Mouse (Mus musculus) stomach, postnatal 0 days (tissue): Measurements from ENCODE around the gene Zfp536. TPM values are rescaled to one million over a fixed set of nuclear protein-coding genes. Genes with fewer than 3 reads are reported as not detected.
"Not testable (repeated sequence)": the region's sequence is repeated elsewhere in the genome, so short reads cannot be mapped to it uniquely, and the experiment has no call there.

Experiments used
- ATAC-seq: fragments of 200-750 bp; cut with Nextera tagmentation; 2 replicates; pipeline ENCODE4 v1.8.0; 2017; ENCODE audit not compliant: low FRiP score, low TSS enrichment
- DNase-seq: peaks from one replicate; pipeline ENCODE4 v3.0.0-alpha.2; 2016; ENCODE audit warnings: low spot score
- H3K27ac ChIP-seq: fragments of 300-500 bp; sonication (generic); replicated peaks from 2 replicates; pipeline ENCODE4 v1.5.1; 2014; ENCODE audit warnings: mild to moderate bottlenecking, control low read depth
- H3K27me3 ChIP-seq: fragments of 300-500 bp; sonication (generic); 2 replicates; pipeline ENCODE4 v1.6.1; 2014; ENCODE audit warnings: low read length; ENCODE audit not compliant: control insufficient read depth, insufficient read depth
- H3K36me3 ChIP-seq: fragments of 300-500 bp; sonication (generic); 2 replicates; pipeline ENCODE4 v1.6.1; 2014; ENCODE audit warnings: low read length, mixed read lengths; ENCODE audit not compliant: control insufficient read depth, insufficient read depth
- H3K4me1 ChIP-seq: fragments of 300-500 bp; sonication (generic); replicated peaks from 2 replicates; pipeline ENCODE4 v1.6.1; 2014; ENCODE audit warnings: antibody characterized with exemption; ENCODE audit not compliant: control insufficient read depth, insufficient read depth
- H3K4me2 ChIP-seq: fragments of 300-500 bp; sonication (generic); replicated peaks from 2 replicates; pipeline ENCODE4 v1.6.1; 2014; ENCODE audit warnings: low read depth, mild to moderate bottlenecking, control low read depth, moderate library complexity
- H3K4me3 ChIP-seq: fragments of 300-500 bp; sonication (generic); 2 replicates; pipeline ENCODE4 v1.5.1; 2014; ENCODE audit warnings: low read depth, low read length, control low read depth
- H3K9ac ChIP-seq: fragments of 300-500 bp; sonication (generic); 2 replicates; pipeline ENCODE4 v1.6.1; 2014; ENCODE audit warnings: mild to moderate bottlenecking, low read length, control low read depth, mixed read lengths
- H3K9me3 ChIP-seq: fragments of 300-500 bp; sonication (generic); 2 replicates; pipeline ENCODE4 v1.6.1; 2016; ENCODE audit warnings: low read length; ENCODE audit not compliant: control insufficient read depth
- CTCF ChIP-seq: IDR thresholded peaks from 2 replicates; pipeline ENCODE4 v1.5.1; 2016; ENCODE audit warnings: antibody characterized with exemption, low read depth, mild to moderate bottlenecking, moderate library complexity
- EP300 ChIP-seq: optimal IDR thresholded peaks from 2 replicates; pipeline ENCODE3; 2016; ENCODE audit warnings: antibody characterized with exemption
- WGBS: fragments of 180-500 bp; shearing (Covaris S2); extraction: QIAGEN DNeasy Blood & Tissue Kit; methylation state at CpG from one replicate; pipeline ENCODE4 v1.1.7; 2014; 5-methylcytosine and 5-hydroxymethylcytosine counted together
- polyA plus RNA-seq: library from polyadenylated mRNA; unstranded; fragments of >200 nt; fragmentation: Nextera tagmentation; extraction: Ambion mirVana; gene quantifications from 2 replicates; pipeline ENCODE4 v1.2.1, GENCODE M21; 2015

Gene Zfp536
- polyA plus RNA-seq, 1 experiment from 2014 or later: 4.3 TPM

DNA sequence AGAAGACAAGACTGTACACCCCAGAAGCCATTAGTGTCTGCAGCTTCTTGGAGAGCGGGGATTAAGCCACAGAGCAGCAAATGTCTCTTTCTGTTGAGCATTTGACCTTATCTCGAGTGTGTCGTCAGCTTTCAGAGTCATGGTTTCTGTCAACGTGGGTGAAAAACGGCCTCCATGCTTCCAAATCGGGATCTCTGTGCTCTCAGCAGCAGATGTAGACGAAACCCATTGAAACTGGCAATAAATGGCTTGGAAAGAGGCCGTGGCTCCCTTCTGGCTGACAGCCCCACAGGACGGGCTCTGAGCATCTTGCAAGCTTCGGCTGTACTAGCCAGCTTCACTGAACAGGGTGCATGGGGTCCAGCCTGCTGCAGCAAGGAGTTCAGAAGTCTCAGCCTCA, 159.1 kb downstream of the Zfp536 start:
- Histone ChIP-seq H3K9me3 (no peaks in the 10 kb centered on the region), H3K4me1 (no peaks in the 10 kb centered on the region), H3K4me3 (no peak overlapping the region), H3K36me3 (no peaks in the 10 kb centered on the region), H3K4me2 (no peak overlapping the region), H3K27me3 (no peaks in the 10 kb centered on the region), H3K27ac (no peak overlapping the region), H3K9ac (no peak overlapping the region)
- WGBS: 46% methylated on average over 10 of the region's 10 CpGs
- ATAC-seq (no peak), DNase-seq (no peak)
- TF ChIP-seq EP300 (no peak), CTCF (no peak)

DNA sequence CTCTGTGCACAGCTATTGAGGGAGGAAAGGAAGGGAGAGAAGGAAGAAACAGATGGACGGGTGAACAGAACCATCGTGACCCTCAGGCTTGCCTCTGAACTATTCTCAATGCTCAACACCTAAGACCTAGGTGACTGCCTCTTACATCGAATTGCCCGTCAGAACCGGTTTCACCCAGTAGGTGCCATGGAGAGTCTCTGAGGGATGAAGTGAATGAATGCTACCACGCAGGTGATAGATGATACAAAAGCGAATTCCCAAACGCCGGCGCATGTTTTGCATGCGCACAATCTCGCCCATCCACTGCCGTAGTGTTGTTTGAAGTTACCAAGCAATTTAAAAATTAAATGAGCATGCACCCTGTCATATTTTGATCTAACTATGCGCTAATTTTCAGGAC, 164.9 kb downstream of the Zfp536 start:
- Histone ChIP-seq H3K27me3 (no peaks in the 10 kb centered on the region), H3K4me1 (no peaks in the 10 kb centered on the region), H3K4me3 (no peak overlapping the region), H3K9ac (no peak overlapping the region), H3K9me3 (no peaks in the 10 kb centered on the region), H3K27ac (no peak overlapping the region), H3K4me2 (no peak overlapping the region), H3K36me3 (no peaks in the 10 kb centered on the region)
- TF ChIP-seq EP300: no peak
- ATAC-seq: no peak
- 96% methylated on average over 14 of the region's 14 CpGs for WGBS
- no peak for DNase-seq

DNA sequence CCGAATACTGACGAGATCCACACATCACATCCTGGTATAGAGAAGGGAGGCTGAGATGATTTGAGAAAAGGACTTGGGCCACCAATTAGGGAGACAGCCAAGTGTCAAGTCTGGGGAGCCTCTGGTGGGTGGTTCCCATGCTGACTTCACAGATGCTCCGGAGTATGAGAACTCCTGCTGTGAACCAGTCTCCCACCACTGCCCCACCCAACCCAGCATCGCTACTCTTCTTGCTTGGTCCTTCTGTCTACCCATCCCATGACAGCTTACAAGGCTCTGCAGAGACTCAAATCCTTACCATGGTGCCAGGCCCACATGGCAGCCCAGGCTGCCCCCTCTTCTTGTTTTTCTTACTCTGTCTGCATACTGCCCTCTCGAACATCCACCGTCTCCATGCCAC, 165.5 kb downstream of the Zfp536 start:
- H3K4me2 ChIP-seq: no peak overlapping the region
- no peak overlapping the region for H3K4me3 ChIP-seq
- H3K9me3 ChIP-seq: no peaks in the 10 kb centered on the region
- no peaks in the 10 kb centered on the region for H3K27me3 ChIP-seq
- ATAC-seq (no peak), DNase-seq (no peak)
- TF ChIP-seq CTCF: no peak
- no peak for TF ChIP-seq EP300
- H3K36me3 ChIP-seq: no peaks in the 10 kb centered on the region
- no peak overlapping the region for H3K9ac ChIP-seq
- WGBS: 87% methylated on average over 6 of the region's 6 CpGs
- no peak overlapping the region for H3K27ac ChIP-seq
- H3K4me1 ChIP-seq: no peaks in the 10 kb centered on the region

DNA sequence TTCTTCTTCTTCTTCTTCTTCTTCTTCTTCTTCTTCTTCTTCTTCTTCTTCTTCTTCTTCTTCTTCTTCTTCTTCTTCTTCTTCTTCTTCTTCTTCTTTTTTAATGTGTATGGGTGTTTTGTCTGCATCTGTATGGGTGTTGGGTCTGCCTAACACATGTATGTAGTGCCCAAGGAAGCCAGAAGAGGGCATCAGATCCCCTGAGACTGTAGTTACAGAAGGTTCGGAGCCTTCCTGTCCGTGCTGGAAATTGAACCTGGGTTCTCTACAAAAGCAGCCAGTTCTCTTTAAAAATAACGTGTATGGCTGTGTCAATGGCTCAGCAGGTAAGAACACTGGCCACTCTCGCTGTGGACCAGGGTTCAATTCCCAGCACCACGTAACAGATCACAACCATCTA, 167.0 kb downstream of the Zfp536 start:
- Histone ChIP-seq H3K4me2 (no peak overlapping the region), H3K9me3 (no peaks in the 10 kb centered on the region), H3K27me3 (no peaks in the 10 kb centered on the region), H3K36me3 (no peaks in the 10 kb centered on the region), H3K27ac (no peak overlapping the region), H3K4me3 (no peak overlapping the region), H3K4me1 (no peaks in the 10 kb centered on the region), H3K9ac (no peak overlapping the region)
- TF ChIP-seq EP300 (no peak), CTCF (peak; percentile 37)
- ATAC-seq (no peak), DNase-seq (no peak)
- 90% methylated on average over 5 of the region's 5 CpGs for WGBS

DNA sequence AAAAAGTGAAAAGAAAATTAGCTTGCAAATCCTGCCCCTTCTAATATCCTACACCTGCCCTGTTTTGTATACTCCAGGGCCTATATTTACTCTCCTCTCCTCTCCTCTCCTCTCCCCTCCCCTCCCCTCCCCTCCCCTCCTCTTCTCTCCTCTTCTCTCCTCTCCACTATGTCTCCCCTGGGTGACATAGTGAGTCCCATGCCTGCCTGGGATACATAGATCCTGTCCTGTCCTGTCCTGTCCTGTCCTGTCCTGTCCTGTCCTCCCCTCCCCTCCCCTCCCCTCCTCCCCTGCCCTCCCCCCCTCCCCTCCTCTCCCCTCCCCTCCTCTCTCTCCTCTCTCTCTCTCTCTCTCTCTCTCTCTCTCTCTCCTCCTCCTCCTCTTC, 169.9 kb downstream of the Zfp536 start:
- H3K9ac ChIP-seq, H3K27me3 ChIP-seq, H3K9me3 ChIP-seq, H3K27ac ChIP-seq, H3K4me1 ChIP-seq, DNase-seq, H3K4me2 ChIP-seq, H3K4me3 ChIP-seq, ATAC-seq, H3K36me3 ChIP-seq: not testable (repeated sequence)

DNA sequence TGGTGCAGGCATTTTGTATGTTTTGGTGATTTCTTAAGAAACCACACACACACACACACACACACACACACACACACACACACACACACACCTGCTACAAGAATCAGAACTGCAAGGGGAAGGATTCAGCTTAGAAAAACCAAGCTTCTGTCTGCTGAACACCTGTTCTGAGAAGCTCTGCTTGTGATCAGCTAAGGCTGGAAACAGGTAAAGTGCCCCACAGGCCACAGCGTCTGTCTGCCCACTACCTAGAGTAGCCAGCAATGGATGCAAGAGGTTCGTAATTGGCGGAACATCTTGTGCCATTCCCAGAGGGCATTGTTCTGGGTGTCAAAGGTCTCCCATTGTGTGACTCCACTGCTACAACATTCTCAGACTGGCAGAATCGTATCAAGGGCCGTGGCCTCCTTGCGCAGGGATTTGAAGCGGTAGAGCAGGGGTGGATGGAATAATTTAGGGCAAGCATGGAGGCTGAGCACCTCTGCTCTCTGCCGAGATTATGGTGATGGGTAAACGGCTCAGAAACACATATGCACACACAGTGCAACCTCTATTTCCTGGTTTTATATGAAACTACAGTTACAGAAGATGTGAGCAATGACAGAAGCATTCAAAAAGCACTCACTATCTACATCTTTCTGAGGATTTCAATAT, 170.4 kb downstream of the Zfp536 start:
- H3K4me1 ChIP-seq: no peaks in the 10 kb centered on the region
- no peak overlapping the region for H3K27ac ChIP-seq
- no peak overlapping the region for H3K4me2 ChIP-seq
- H3K9me3 ChIP-seq: no peaks in the 10 kb centered on the region
- no peaks in the 10 kb centered on the region for H3K27me3 ChIP-seq
- 54% methylated on average over 9 of the region's 9 CpGs for WGBS
- H3K36me3 ChIP-seq: no peaks in the 10 kb centered on the region
- DNase-seq: no peak
- no peak overlapping the region for H3K4me3 ChIP-seq
- no peak for ATAC-seq
- TF ChIP-seq CTCF (no peak), EP300 (no peak)
- H3K9ac ChIP-seq: no peak overlapping the region
